Mouse (Mus musculus) skeletal muscle tissue, adult 2 months (tissue): Measurements from ENCODE around the gene Tex50.

ENCODE experiments used
- DNase-seq: peaks from one replicate; pipeline ENCODE4 v3.0.0-alpha.2; 2012; ENCODE audit warnings: low read depth, low spot score

Tex50 gene

GRCm38 (mm10) chr1:161126461-161126860 lies 32.7 kb downstream of the Tex50 start:
- DNase-seq: no peak

- no peak for DNase-seq
Measured at GRCm38 (mm10) chr1:161122661-161123418, 36.3 kb downstream of the Tex50 start.

- no peak for DNase-seq
Measured at GRCm38 (mm10) chr1:161114591-161114990, 44.5 kb downstream of the Tex50 start.

- no peak for DNase-seq
Measured at GRCm38 (mm10) chr1:161109216-161109615, 49.9 kb downstream of the Tex50 start.
